Mouse (Mus musculus): ENCODE data around the gene Gm10974.

- no peak for TF ChIP-seq CTCF (IDR thresholded peaks at IDR 0.05; ENCODE audit: control insufficient read depth, insufficient read depth, insufficient read length)
- no peak for TF ChIP-seq USF1 (IDR thresholded peaks at IDR 0.05; ENCODE audit: low read depth)
Measured at GRCm38 (mm10) chr7:66413093-66413492, 47.4 kb downstream of the Gm10974 start.
